Mouse (Mus musculus): Measurements from ENCODE around the gene Cox19.

Gene Cox19

DNA sequence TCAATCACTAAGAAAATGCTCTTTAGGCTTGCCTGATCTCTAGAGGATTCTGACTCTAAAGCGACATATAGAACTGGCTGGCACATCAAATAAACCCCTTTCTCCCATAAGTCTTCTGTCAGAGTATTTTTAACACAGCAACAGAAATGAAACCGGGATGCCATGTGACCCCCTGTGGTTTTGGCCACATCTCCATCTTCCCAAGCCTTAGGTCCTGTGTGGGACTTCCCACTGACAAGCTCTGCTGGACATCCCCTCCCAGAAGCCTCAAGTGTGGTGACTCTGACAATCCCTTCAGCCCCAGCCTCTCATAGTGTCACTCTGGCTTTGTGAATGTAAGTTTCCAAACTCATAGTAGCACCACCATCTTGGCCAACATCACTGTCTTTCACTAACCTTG, 57.1 kb downstream of the Cox19 start:
- peak in 1 of 2 experiments; percentile 13 for DNase-seq (ENCODE audit: low spot score in 2 of 2)

DNA sequence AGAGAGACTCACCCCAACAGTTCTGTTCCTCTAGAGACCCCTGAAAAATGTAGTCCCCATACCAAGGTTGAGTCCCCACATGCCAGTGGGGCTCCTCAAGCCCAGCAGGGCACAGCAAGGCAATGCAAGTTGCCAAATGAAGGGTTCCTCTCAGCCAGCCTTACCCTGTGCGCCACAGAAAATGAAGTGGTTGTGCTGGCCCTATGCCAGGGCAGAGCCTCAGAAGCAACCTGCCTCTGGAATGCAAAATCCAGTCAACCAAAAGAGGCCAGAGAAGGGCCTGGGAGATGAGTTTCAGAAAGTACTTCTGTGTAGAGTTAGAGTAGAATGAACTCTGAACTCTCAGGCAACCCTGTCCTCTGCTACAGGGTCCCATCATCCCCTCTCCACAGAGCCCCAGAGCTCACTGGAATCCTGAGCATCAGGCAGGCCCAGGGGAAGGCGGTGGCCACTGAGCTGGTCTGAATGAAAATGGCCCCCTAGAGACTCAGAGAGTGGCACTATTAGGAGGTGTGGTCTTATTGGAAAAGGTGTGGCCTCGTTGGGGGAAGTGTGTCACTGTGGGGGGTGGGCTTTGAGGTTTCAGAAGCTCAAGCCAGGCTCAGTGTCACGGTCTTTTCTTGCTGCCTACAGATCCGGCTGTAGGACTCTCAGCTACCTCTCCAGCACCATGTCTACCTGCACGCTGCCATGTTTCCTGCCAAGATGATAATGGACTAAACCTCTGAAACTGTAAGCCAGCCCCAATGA, 59.2 kb downstream of the Cox19 start:
- no peak for DNase-seq (ENCODE audit: low spot score in 2 of 2)

DNA sequence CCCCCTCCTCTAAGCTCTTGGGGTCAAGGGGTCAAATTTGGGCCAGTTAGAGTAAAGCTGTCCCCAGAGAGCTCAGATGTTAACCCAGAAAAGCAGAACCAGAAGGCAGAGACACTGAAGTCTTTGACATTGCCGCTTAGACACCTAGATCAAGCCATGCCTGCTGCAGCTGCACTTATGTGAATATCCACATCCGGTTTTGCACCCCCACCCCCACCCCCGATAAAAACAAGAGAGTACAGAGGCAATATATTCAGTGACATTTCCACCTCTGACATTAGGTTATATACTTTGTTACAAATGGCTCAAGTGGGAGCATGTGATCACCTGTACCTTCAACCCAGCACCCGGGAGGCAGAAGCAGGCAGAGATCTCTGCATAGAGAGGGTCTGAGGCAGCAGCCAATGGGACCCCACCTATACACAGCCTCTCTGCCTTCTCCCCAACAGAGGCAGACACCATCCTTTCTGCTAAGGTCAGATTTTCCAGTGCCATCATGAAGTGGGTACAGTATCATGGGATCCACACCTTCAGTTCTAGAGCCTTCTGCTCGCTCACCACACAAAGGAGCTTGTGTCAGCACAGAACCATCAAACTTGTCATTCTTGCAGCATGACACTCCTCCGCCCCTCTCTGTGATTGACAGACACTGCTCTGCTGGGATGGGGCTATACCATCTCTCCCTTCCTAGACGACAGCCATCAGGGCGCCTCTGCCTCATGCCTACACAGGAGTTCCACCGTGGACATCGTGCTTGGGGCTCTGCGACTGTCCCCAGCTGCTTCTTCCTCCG, 60.6 kb downstream of the Cox19 start:
- DNase-seq (ENCODE audit: low spot score in 2 of 2): no peak

- no peak for DNase-seq (ENCODE audit: low spot score in 2 of 2)
Observed at GRCm38 (mm10) chr5:139288591-139288990, 62.6 kb downstream of the Cox19 start.

DNA sequence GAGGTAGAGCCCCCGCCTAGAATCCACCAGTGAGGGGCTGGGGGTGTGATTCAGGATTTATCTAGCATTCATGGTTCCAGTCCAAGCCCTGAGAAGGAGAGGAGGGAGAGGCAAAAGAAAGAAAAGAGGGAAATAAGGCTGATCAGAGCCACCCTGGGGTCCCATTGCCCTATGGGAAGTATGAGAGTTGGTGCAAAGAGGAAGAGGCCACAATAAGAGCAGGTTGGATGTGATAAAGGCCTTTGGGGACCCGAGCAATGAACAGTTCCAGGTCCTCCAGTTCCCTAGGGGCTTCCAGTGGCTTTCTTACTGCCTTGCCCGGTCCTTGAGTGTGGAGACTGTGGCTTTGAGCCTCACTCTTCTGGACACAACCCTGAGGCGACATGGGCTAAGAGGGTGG, 63.4 kb downstream of the Cox19 start:
- DNase-seq (ENCODE audit: low spot score in 2 of 2): no peak

- DNase-seq (ENCODE audit: low spot score in 2 of 2): no peak
Observed at GRCm38 (mm10) chr5:139287099-139287498, 64.1 kb downstream of the Cox19 start.
